Mouse (Mus musculus) gastrocnemius, adult 2 months (tissue): ENCODE results near the gene Dock10. TPM values are rescaled to one million over a fixed set of nuclear protein-coding genes. Genes with fewer than 3 reads are reported as not detected.

ENCODE experiments used
- DNase-seq: peaks from one replicate; pipeline ENCODE4 v3.0.0; 2022
- H3K27ac ChIP-seq: fragments of 200-600 bp; 2 replicates; pipeline ENCODE4 v1.8.1; 2022; ENCODE audit warnings: mild to moderate bottlenecking
- H3K4me3 ChIP-seq: fragments of 200-600 bp; 2 replicates; pipeline ENCODE4 v1.8.1; 2022; ENCODE audit warnings: mild to moderate bottlenecking, moderate library complexity
- CTCF ChIP-seq: fragments of 200-600 bp; IDR thresholded peaks from 2 replicates; pipeline ENCODE4 v1.8.1; 2022; ENCODE audit warnings: antibody characterized with exemption, mild to moderate bottlenecking, moderate library complexity
- intact Hi-C: fragments of 180-260 bp; cut with DNase I; formaldehyde crosslinking; loops from one replicate; pipeline ENCODE4 v1.15.1; 2025
- long read RNA-seq, 2 experiments: library from polyadenylated mRNA; stranded (forward); transcript quantifications; one replicate each; pipeline ENCODE4 v2.0.0; 2021
- total RNA-seq, 2 experiments: library from RNA; stranded (reverse); gene quantifications; 2 replicates each; pipeline ENCODE4 v1.2.3; 2021

Dock10 gene
- total RNA-seq, result 1 to 10 TPM; 2.6 to 3.0 TPM
- long read RNA-seq, experiment 1, partial matches to known transcripts, result 1 of 1 reads
- long read RNA-seq, experiment 1, other reads (novel, unspliced or antisense), result 0 of 1 reads
- long read RNA-seq, experiment 2, partial matches to known transcripts, result 1 of 1 reads
- long read RNA-seq, experiment 2, other reads (novel, unspliced or antisense), result 0 of 1 reads

GRCm38 (mm10) chr1:80757977-80758797 lies at the start of gene Dock10:
Dock10 (minus strand) TSS chr1:80758527.
- Histone ChIP-seq H3K27ac (no peak within 1 kb of the TSS), H3K4me3 (peak within 1 kb of the TSS; percentile 78)
- DNase-seq, result peak; percentile 50
- intact Hi-C loops, result no loop called here
- no peak for TF ChIP-seq CTCF

- DNase-seq, result no peak
- H3K4me3 ChIP-seq, result no peak overlapping the region
- intact Hi-C loops, result no loop called here
- no peak overlapping the region for H3K27ac ChIP-seq
- no peak for TF ChIP-seq CTCF
These were observed 48.6 kb upstream of the Dock10 start for GRCm38 (mm10) chr1:80806835-80807398.

- intact Hi-C loops, result no loop called here
- no peak overlapping the region for H3K4me3 ChIP-seq
- DNase-seq, result no peak
- H3K27ac ChIP-seq, result no peak overlapping the region
- no peak for TF ChIP-seq CTCF
These were observed 43.7 kb upstream of the Dock10 start for GRCm38 (mm10) chr1:80802023-80802422.

- intact Hi-C loops, result no loop called here
- DNase-seq, result no peak
- Histone ChIP-seq H3K4me3 (no peak overlapping the region), H3K27ac (no peak overlapping the region)
- no peak for TF ChIP-seq CTCF
These were observed 26.9 kb upstream of the Dock10 start for GRCm38 (mm10) chr1:80785066-80785779.

- Histone ChIP-seq H3K4me3 (no peak overlapping the region), H3K27ac (no peak overlapping the region)
- no peak for TF ChIP-seq CTCF
- intact Hi-C loops, result no loop called here
- DNase-seq, result no peak
These were observed 25.8 kb upstream of the Dock10 start for GRCm38 (mm10) chr1:80784155-80784554.

- no peak for TF ChIP-seq CTCF
- no peak overlapping the region for H3K4me3 ChIP-seq
- no peak for DNase-seq
- intact Hi-C loops, result no loop called here
- H3K27ac ChIP-seq, result no peak overlapping the region
These were observed 7.2 kb upstream of the Dock10 start for GRCm38 (mm10) chr1:80765504-80765903.

GRCm38 (mm10) chr1:80763042-80763950 lies 5.0 kb upstream of the Dock10 start:
- TF ChIP-seq CTCF, result no peak
- intact Hi-C loops, result no loop called here
- DNase-seq, result no peak
- Histone ChIP-seq H3K4me3 (no peak overlapping the region), H3K27ac (no peak overlapping the region)

- intact Hi-C loops, result no loop called here
- no peak for TF ChIP-seq CTCF
These were observed 464 bp upstream of the Dock10 start for GRCm38 (mm10) chr1:80758798-80759184.

GRCm38 (mm10) chr1:80757650-80757976 lies 714 bp downstream of the Dock10 start:
- TF ChIP-seq CTCF, result no peak
- H3K4me3 ChIP-seq, result peak overlapping the region; percentile 78
- intact Hi-C loops, result no loop called here
- H3K27ac ChIP-seq, result no peak overlapping the region
- DNase-seq, result no peak

More at GRCm38 (mm10) chr1:80758798-80759184, 464 bp upstream of the Dock10 start:
- Histone ChIP-seq H3K4me3 (peak overlapping the region; percentile 78), H3K27ac (no peak overlapping the region)
- no peak for DNase-seq

- no peak for DNase-seq
- intact Hi-C loops, result no loop called here
- no peak overlapping the region for H3K27ac ChIP-seq
- peak overlapping the region; percentile 78 for H3K4me3 ChIP-seq
- TF ChIP-seq CTCF, result no peak
These were observed 1.3 kb downstream of the Dock10 start for GRCm38 (mm10) chr1:80756824-80757649.

- H3K4me3 ChIP-seq, result no peak overlapping the region
- intact Hi-C loops, result no loop called here
- no peak overlapping the region for H3K27ac ChIP-seq
- no peak for TF ChIP-seq CTCF
- no peak for DNase-seq
These were observed 2.3 kb downstream of the Dock10 start for GRCm38 (mm10) chr1:80756060-80756439.
